Mouse (Mus musculus) urinary bladder, adult 2 months (tissue): ENCODE data around the gene Cast. TPM values are rescaled to one million over a fixed set of nuclear protein-coding genes. Genes with fewer than 3 reads are reported as not detected.

Experiments used
- DNase-seq: peaks from one replicate; pipeline ENCODE4 v3.0.0; 2022; ENCODE audit warnings: low spot score
- polyA plus RNA-seq: library from polyadenylated mRNA; depleted of rRNA; stranded (reverse); fragments of >200 nt; gene quantifications from 2 replicates; pipeline ENCODE4 v1.2.3, GENCODE M21; 2012; rRNA removed

Gene Cast
- polyA plus RNA-seq: 118 and 120 TPM in 2 replicates

DNA sequence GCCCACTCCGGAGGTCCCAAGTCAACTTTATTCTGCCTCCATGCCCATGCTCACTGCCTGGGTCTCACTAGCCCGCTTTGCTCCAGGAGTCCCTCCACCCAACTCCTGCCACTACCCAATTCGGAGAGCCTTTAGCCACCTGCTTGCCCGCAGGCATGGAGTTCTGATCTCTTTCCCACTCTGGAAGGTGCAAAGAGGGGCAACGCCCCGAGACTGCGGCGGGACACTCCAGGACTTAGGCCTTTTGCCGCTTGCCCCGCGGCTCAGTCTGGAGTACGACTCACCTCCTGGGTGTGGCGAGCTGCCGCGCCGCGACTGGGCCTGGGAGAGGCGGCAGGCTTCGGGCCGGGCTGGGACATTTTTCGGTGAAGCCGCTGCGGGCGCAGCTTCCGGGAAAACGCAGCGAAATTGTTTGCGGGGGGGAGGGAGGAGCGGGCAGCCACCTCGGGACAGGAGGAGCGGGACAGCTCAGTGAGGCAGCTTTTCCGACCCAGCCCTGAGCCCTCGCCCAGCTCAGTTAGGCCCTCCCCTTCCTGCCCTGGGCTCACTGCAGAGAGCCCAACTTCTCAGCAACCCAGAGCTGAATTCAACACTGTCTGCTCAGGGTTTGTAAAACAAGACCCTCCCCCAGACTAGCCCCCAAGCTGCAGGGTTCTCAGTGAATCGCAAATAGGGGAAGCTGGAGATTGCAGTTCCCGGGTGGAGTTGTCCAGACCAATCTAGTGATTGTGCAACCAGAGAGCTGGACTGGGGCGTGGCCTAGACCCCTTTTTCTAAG, at the start of gene Cast:
Gene Cast (minus strand): TSS at position 659 of the 778 bp plus-strand sequence.
- peak; percentile 68 for DNase-seq

DNA sequence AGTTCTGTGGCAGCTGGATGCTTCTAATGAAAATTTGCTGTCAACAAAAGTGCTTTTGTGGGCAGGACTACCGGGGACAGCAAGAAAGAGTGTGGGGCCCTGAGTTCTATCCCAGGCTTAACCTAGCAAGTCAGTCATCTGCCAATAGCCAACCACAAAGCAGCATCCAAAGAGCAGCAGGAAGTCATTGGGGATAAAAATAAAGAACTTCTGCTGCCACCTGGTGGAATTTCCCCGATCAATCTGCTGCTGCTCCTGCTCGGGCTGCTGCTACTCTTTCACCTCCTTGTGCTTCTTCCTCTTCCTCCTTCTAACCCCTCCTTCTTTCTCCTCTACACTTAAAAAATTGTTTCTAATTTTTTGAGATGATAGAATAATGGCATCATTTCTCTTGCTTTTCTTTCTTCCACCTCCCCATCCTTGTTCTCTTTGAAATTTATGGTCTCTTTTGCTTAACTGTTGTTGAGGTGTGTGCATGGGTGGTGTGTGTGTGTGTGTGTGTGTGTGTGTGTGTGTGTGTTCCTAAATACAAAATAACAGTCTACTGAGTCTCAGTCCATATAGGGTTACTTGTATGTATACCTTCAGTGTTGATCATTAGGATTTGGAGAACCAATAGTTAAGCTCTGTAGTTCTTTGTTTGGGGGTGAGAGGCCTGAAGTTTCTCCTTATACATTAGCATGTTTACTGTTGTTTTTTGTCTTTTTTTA, 45.9 kb upstream of the Cast start:
- peak; percentile 30 for DNase-seq

DNA sequence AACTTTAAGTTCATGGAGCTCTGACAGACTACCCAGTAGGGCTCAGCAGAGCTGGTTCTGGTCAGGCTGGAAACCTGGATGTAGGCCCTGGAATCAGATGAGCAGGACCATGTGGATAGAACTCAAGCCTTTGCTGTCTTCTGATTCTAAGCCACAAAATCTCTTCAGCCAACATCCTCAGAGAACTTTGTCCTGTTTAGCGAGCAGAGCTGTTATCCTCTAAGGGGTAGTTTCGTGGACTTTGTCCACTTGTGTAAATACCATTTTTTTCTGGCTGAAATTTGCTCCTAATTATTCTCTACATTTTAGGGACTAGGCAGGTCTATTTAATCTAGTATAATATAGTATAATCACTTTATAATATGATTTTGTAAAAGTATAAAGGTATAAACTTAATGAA, 42.2 kb upstream of the Cast start:
- DNase-seq: no peak

DNA sequence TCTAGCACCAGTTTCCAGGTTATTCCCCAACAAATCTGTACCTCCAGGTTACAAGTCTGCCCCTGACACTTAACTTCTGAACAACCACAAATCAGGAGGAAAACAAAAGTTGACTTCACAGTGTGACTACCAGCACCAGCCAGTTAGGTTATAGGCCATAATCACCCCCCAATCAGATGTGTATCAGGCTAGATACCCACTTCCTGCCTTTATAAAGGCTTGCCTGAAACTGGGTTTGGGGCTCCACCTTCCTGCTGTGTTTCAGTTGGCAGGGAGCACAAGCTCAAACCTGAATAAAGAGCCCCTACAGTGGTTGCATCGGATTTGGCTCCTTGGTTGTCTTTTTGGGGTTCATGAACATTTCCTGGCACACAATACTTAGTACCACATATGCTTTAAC, 37.3 kb upstream of the Cast start:
- DNase-seq: no peak

- DNase-seq: no peak
These were observed 25.9 kb upstream of the Cast start for GRCm38 (mm10) chr13:74834543-74834942.

GRCm38 (mm10) chr13:74822095-74822494, 13.5 kb upstream of the Cast start:
- DNase-seq: no peak

DNA sequence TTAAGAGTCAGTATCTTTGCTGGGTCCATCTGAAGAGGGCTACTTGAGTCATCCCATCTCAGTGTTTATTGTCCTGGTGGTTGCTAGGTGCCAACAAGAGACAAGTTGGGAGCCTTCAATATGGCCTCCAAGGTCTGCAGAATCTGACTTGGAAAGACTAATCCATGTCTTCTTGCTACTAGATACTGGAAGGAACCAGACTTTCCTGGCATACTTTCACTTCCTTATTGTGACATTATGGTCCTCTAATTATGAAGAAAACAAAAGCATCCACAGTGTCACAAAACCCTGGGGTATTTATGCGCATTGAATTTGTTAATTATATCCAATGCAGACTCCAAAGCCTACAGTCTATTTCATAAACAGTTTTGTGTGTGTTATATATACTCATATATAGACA, 7.1 kb upstream of the Cast start:
- no peak for DNase-seq

GRCm38 (mm10) chr13:74807446-74808151, 1.0 kb downstream of the Cast start:
- DNase-seq: no peak

DNA sequence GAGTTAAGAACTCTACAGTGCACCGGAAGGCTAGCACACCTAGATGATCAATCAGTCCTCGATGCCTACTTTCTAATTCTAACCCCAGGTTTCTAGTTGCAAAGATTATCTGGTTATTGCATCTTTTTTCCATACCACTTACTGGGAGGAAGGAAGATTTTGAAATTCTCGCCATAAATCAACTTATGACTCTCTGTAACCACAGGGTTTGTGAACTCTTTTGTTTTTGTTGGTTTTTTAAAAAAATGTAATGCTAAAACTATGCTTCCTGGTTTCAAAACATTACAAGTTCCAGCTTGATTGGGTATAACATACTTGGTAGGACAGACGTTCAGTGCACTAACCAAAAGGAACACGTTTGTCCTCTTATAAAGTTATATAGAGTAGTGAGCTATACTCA, 1.7 kb downstream of the Cast start:
- DNase-seq: no peak

GRCm38 (mm10) chr13:74794435-74794834, 14.2 kb downstream of the Cast start:
- no peak for DNase-seq

GRCm38 (mm10) chr13:74787681-74788080, 20.9 kb downstream of the Cast start:
- no peak for DNase-seq

DNA sequence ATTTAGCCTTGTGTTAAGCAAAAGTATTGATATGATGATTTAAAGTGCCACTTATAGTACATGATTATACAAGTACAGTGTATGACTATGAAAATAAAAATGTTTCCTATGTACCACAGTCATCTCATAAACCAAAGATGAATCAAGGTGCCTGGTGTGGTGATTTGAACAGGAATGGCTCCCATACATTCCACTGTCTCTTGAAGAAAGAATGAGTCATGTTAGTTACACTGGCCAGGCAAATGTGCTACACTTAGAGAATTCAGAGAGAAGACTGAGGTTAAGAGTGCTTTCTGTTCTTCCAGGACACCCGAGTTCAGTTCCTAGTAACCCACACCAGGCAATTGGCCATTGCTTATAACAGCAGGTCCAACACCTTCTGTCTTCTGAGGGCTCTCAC, 36.5 kb downstream of the Cast start:
- DNase-seq: no peak

- peak; percentile 71 for DNase-seq
These were observed 38.1 kb downstream of the Cast start for GRCm38 (mm10) chr13:74770480-74770879.

DNA sequence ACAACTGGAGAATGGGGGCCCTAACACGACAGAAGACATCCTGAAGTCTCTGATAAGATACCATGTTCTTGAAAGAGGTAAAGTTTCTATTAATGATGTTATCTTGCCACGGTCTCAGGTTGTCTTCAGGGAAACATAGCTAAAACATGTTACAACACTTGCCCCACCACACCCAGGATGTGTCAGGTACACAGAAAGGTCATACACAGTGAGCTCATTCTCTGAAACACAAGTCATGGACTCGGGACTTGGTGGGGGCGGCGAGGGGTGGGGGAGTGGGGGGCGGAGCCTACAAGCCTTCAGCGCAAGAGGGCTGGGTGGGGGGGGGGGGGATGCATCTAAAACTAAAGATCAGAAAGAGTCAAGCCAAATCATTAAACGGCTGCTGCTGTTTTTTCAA, 38.7 kb downstream of the Cast start:
- no peak for DNase-seq

GRCm38 (mm10) chr13:74767186-74767585, 41.4 kb downstream of the Cast start:
- no peak for DNase-seq

- no peak for DNase-seq
These were observed 45.9 kb downstream of the Cast start for GRCm38 (mm10) chr13:74762741-74763140.

GRCm38 (mm10) chr13:74759152-74759551, 49.5 kb downstream of the Cast start:
- DNase-seq: no peak

DNA sequence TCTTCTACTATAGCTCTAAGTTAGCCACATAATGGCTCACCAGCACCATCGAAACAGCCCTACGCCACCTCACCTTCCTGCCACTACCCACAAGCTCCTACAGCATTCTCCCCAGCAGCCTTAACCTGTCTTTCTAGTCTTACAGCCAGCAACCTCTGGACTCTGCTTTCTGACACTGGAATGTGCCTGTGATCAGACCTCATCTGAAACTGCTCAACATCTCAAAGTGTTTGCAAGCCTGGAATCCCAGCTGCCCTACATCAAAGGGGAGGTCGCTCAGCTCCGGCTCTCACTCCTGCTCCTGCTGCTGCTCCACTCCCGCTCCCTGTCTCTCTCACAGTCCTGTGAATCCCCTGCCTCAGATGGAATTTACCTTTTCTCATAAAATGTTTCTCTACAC, 65.4 kb downstream of the Cast start:
- DNase-seq: no peak

- DNase-seq: no peak
These were observed 72.2 kb downstream of the Cast start for GRCm38 (mm10) chr13:74736396-74736795.

GRCm38 (mm10) chr13:74735834-74736233, 72.8 kb downstream of the Cast start:
- no peak for DNase-seq

DNA sequence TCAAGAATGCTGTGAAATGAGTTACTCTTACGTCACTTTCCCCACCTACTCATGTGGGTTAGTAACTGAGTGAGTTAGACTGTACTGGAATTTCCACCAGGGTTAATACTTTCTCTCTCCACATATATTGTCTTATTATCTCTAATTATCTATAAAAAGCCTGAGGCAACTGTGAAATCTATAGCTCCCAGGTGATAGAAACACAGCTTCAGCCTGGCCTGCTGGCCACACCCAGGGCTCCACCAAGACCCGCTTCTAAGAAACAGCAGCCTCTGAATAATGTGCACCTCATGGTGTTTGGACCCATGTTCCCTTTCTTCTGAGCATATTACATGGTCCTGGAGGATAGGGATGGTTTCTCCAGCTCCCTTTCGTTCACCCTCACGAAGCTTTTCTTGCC, 74.9 kb downstream of the Cast start:
- DNase-seq: no peak

DNA sequence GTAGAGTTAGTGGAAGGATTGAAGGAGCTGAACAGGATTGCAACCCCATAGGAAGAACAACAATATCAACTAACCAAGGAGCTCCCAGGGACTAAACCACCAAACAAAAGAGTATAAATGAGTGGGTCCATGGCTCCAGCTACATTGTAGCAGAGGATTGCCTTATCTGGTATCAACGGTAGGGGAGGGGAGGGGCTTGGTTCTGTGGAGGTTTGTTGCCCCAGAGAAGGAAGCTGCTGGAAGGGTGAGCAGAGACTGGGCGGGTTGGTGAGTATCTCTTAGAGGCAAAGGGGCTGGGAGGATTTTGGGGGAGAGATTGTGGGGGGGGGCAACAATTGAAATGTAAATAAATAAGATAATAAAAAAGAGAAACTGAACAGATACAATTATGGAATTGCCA, 89.6 kb downstream of the Cast start:
- no peak for DNase-seq

- no peak for DNase-seq
These were observed 112.4 kb downstream of the Cast start for GRCm38 (mm10) chr13:74696225-74696624.
